Mouse (Mus musculus): ENCODE measurements at regions not wholly inside any gene's neighbourhood (a gene's known extent, or its start where the extent isn't known, plus 50 kb on each side); places are given as distances from the start of the nearest gene placed in this dataset.

GRCm38 (mm10) chr12:94150143-94150542, 1541.9 kb upstream of the Flrt2 start:
- ATAC-seq (replicated peaks; ENCODE audit: poor library complexity, severe bottlenecking), result no peak

- no peak for ATAC-seq (replicated peaks; ENCODE audit: poor library complexity, severe bottlenecking)
Observed at GRCm38 (mm10) chr12:94155110-94155858, 1536.7 kb upstream of the Flrt2 start.

GRCm38 (mm10) chr12:94182358-94182757, 1509.7 kb upstream of the Flrt2 start:
- no peak for ATAC-seq (replicated peaks; ENCODE audit: poor library complexity, severe bottlenecking)

- no peak for ATAC-seq (replicated peaks; ENCODE audit: poor library complexity, severe bottlenecking)
Observed at GRCm38 (mm10) chr12:94190620-94191081, 1501.4 kb upstream of the Flrt2 start.

GRCm38 (mm10) chr12:94217906-94218305, 1474.1 kb upstream of the Flrt2 start:
- ATAC-seq (replicated peaks; ENCODE audit: poor library complexity, severe bottlenecking), result no peak

GRCm38 (mm10) chr12:94229894-94230293, 1462.1 kb upstream of the Flrt2 start:
- no peak for ATAC-seq (replicated peaks; ENCODE audit: poor library complexity, severe bottlenecking)

- no peak for ATAC-seq (replicated peaks; ENCODE audit: poor library complexity, severe bottlenecking)
Observed at GRCm38 (mm10) chr12:94245366-94245765, 1446.7 kb upstream of the Flrt2 start.

GRCm38 (mm10) chr12:94247362-94247761, 1444.7 kb upstream of the Flrt2 start:
- no peak for ATAC-seq (replicated peaks; ENCODE audit: poor library complexity, severe bottlenecking)

- no peak for ATAC-seq (replicated peaks; ENCODE audit: poor library complexity, severe bottlenecking)
Observed at GRCm38 (mm10) chr12:94252957-94253633, 1438.9 kb upstream of the Flrt2 start.

GRCm38 (mm10) chr12:94280946-94281345, 1411.1 kb upstream of the Flrt2 start:
- ATAC-seq (replicated peaks; ENCODE audit: poor library complexity, severe bottlenecking), result no peak

- no peak for ATAC-seq (replicated peaks; ENCODE audit: poor library complexity, severe bottlenecking)
Observed at GRCm38 (mm10) chr12:94282931-94283330, 1409.1 kb upstream of the Flrt2 start.

GRCm38 (mm10) chr12:94283572-94283971, 1408.5 kb upstream of the Flrt2 start:
- ATAC-seq (replicated peaks; ENCODE audit: poor library complexity, severe bottlenecking), result no peak

- no peak for ATAC-seq (replicated peaks; ENCODE audit: poor library complexity, severe bottlenecking)
Observed at GRCm38 (mm10) chr12:94297864-94298263, 1394.2 kb upstream of the Flrt2 start.

- ATAC-seq (replicated peaks; ENCODE audit: poor library complexity, severe bottlenecking), result no peak
Observed at GRCm38 (mm10) chr12:94332351-94332750, 1359.7 kb upstream of the Flrt2 start.

- ATAC-seq (replicated peaks; ENCODE audit: poor library complexity, severe bottlenecking), result no peak
Observed at GRCm38 (mm10) chr12:94334671-94335070, 1357.4 kb upstream of the Flrt2 start.

GRCm38 (mm10) chr12:94349623-94350156, 1342.3 kb upstream of the Flrt2 start:
- ATAC-seq (replicated peaks; ENCODE audit: poor library complexity, severe bottlenecking), result no peak

- no peak for ATAC-seq (replicated peaks; ENCODE audit: poor library complexity, severe bottlenecking)
Observed at GRCm38 (mm10) chr12:94364269-94364668, 1327.8 kb upstream of the Flrt2 start.

- no peak for ATAC-seq (replicated peaks; ENCODE audit: poor library complexity, severe bottlenecking)
Observed at GRCm38 (mm10) chr12:94399991-94400390, 1292.0 kb upstream of the Flrt2 start.

- ATAC-seq (replicated peaks; ENCODE audit: poor library complexity, severe bottlenecking), result peak; percentile 53; the same call in 1 of the 2 replicates
Observed at GRCm38 (mm10) chr12:94420918-94421317, 1271.1 kb upstream of the Flrt2 start.

- ATAC-seq (replicated peaks; ENCODE audit: poor library complexity, severe bottlenecking), result peak; percentile 92
Observed at GRCm38 (mm10) chr12:94421743-94422142, 1270.3 kb upstream of the Flrt2 start.

GRCm38 (mm10) chr12:94424340-94424981, 1267.6 kb upstream of the Flrt2 start:
- ATAC-seq (replicated peaks; ENCODE audit: poor library complexity, severe bottlenecking), result no peak
